Mouse (Mus musculus): Measurements from ENCODE around the gene Adar.

The Adar gene

GRCm38 (mm10) chr3:89714359-89715206, at the start of gene Adar:
Gene Adar, plus strand, starts transcription at chr3:89715022.
- peak; percentile 71 for DNase-seq (ENCODE audit: low spot score)

- no peak for DNase-seq (ENCODE audit: low spot score)
Observed at GRCm38 (mm10) chr3:89667131-89667530, 47.7 kb upstream of the Adar start.

- no peak for DNase-seq (ENCODE audit: low spot score)
Observed at GRCm38 (mm10) chr3:89671334-89671733, 43.5 kb upstream of the Adar start.

GRCm38 (mm10) chr3:89672573-89673317, 42.1 kb upstream of the Adar start:
- DNase-seq (ENCODE audit: low spot score) = no peak

GRCm38 (mm10) chr3:89677617-89678016, 37.2 kb upstream of the Adar start:
- DNase-seq (ENCODE audit: low spot score) = no peak

- peak; percentile 2 for DNase-seq (ENCODE audit: low spot score)
Observed at GRCm38 (mm10) chr3:89686031-89686430, 28.8 kb upstream of the Adar start.

- DNase-seq (ENCODE audit: low spot score) = peak; percentile 73
Observed at GRCm38 (mm10) chr3:89688694-89689581, 25.9 kb upstream of the Adar start.

GRCm38 (mm10) chr3:89691776-89692175, 23.0 kb upstream of the Adar start:
- no peak for DNase-seq (ENCODE audit: low spot score)

- DNase-seq (ENCODE audit: low spot score) = no peak
Observed at GRCm38 (mm10) chr3:89696152-89696821, 18.5 kb upstream of the Adar start.

- DNase-seq (ENCODE audit: low spot score) = no peak
Observed at GRCm38 (mm10) chr3:89698958-89699357, 15.9 kb upstream of the Adar start.

GRCm38 (mm10) chr3:89700461-89700860, 14.4 kb upstream of the Adar start:
- no peak for DNase-seq (ENCODE audit: low spot score)

GRCm38 (mm10) chr3:89703596-89703995, 11.2 kb upstream of the Adar start:
- DNase-seq (ENCODE audit: low spot score) = no peak

- DNase-seq (ENCODE audit: low spot score) = no peak
Observed at GRCm38 (mm10) chr3:89704064-89704463, 10.8 kb upstream of the Adar start.

GRCm38 (mm10) chr3:89715207-89715966, 565 bp downstream of the Adar start:
- DNase-seq (ENCODE audit: low spot score) = peak; percentile 18

- no peak for DNase-seq (ENCODE audit: low spot score)
Observed at GRCm38 (mm10) chr3:89715967-89716256, 1.1 kb downstream of the Adar start.

- DNase-seq (ENCODE audit: low spot score) = no peak
Observed at GRCm38 (mm10) chr3:89722032-89722431, 7.2 kb downstream of the Adar start.

GRCm38 (mm10) chr3:89723400-89724084, 8.7 kb downstream of the Adar start:
- no peak for DNase-seq (ENCODE audit: low spot score)

GRCm38 (mm10) chr3:89727028-89727427, 12.2 kb downstream of the Adar start:
- no peak for DNase-seq (ENCODE audit: low spot score)

GRCm38 (mm10) chr3:89728848-89729247, 14.0 kb downstream of the Adar start:
- DNase-seq (ENCODE audit: low spot score) = no peak

Measured in yolk sac, embryonic 10.5 days (tissue).